8 mouse cellular contexts compared by ENCODE assay signal in genomic region chr7:28179741-28180377, GRCm38 (mm10). TPM values are rescaled to one million over a fixed set of nuclear protein-coding genes. Genes with fewer than 3 reads are reported as not detected.
DNase-seq lines count a peak whose midpoint lies in the region; ATAC-seq and TF ChIP-seq lines count a peak whose summit lies in the region.

No protein-coding gene starts in this region.

- TF ChIP-seq RAD21 in CH12.LX (IDR thresholded peaks at IDR 0.05; ENCODE audit: low read depth, low read length), result no peak

- no peak for TF ChIP-seq EP300 in CH12.LX (IDR thresholded peaks at IDR 0.05; ENCODE audit: low read length)
- no peak for TF ChIP-seq EP300 in heart, postnatal 0 days (IDR thresholded peaks at IDR 0.05; ENCODE audit: low read depth)

- no peak overlapping the region for H3K4me3 ChIP-seq in CH12.LX (replicated peaks in 1 of 3; ENCODE audit: low read depth in 2 of 3, low read length in 2 of 3, poor library complexity in 1 of 3)
- peak overlapping the region; percentile 92 for H3K4me3 ChIP-seq in forebrain, embryonic 12.5 days (replicated peaks)
- peak overlapping the region; percentile 86 for H3K4me3 ChIP-seq in heart, postnatal 0 days (ENCODE audit: low read depth, low read length)
- peak overlapping the region; percentile 95 for H3K4me3 ChIP-seq in liver, embryonic 16.5 days (ENCODE audit: low read depth, low read length)
- H3K4me3 ChIP-seq in neural tube, embryonic 13.5 days, result peak overlapping the region; percentile 98
- H3K4me3 ChIP-seq in testis, adult 2 months (ENCODE audit: control insufficient read depth, low read depth, low read length), result peak overlapping the region; percentile 97

- no peak overlapping the region for H3K9ac ChIP-seq in CH12.LX (ENCODE audit: insufficient read depth, low read depth)
- peak overlapping the region; percentile 98 for H3K9ac ChIP-seq in forebrain, embryonic 12.5 days
- peak overlapping the region; percentile 83 for H3K9ac ChIP-seq in heart, postnatal 0 days (replicated peaks; ENCODE audit: low read depth, low read length)
- peak overlapping the region; percentile 83 for H3K9ac ChIP-seq in liver, embryonic 16.5 days (ENCODE audit: low read depth, low read length)
- peak overlapping the region; percentile 93 for H3K9ac ChIP-seq in neural tube, embryonic 13.5 days

- H3K36me3 ChIP-seq in CH12.LX (replicated peaks in 1 of 2; ENCODE audit: control insufficient read depth in 1 of 2, insufficient read depth in 1 of 2, low read length in 1 of 2), result peaks cover 88 to 100% of the 10 kb centered on the region in 2 experiments
- H3K36me3 ChIP-seq in forebrain, embryonic 12.5 days (replicated peaks), result peaks cover 72% of the 10 kb centered on the region
- peaks cover 69% of the 10 kb centered on the region for H3K36me3 ChIP-seq in heart, postnatal 0 days (replicated peaks; ENCODE audit: control insufficient read depth, insufficient read depth, low read length)
- H3K36me3 ChIP-seq in liver, embryonic 16.5 days (ENCODE audit: control insufficient read depth, insufficient read depth), result peaks cover 40% of the 10 kb centered on the region
- H3K36me3 ChIP-seq in neural tube, embryonic 13.5 days, result peaks cover 74% of the 10 kb centered on the region
- peaks cover 4% of the 10 kb centered on the region for H3K36me3 ChIP-seq in testis, adult 2 months (ENCODE audit: control insufficient read depth, insufficient read depth, low read length)

- H3K27ac ChIP-seq in CH12.LX (ENCODE audit: insufficient read depth, low read depth), result no peak overlapping the region
- peak overlapping the region; percentile 96 for H3K27ac ChIP-seq in forebrain, embryonic 12.5 days
- H3K27ac ChIP-seq in heart, postnatal 0 days (ENCODE audit: low read depth), result peak overlapping the region; percentile 79
- H3K27ac ChIP-seq in liver, embryonic 16.5 days (ENCODE audit: low read length), result peak overlapping the region; percentile 83
- peak overlapping the region; percentile 95 for H3K27ac ChIP-seq in neural tube, embryonic 13.5 days (replicated peaks)
- H3K27ac ChIP-seq in testis, adult 2 months (ENCODE audit: control insufficient read depth, insufficient read depth, low read depth, low read length), result peak overlapping the region; percentile 98

- peak; percentile 96 for ATAC-seq in forebrain, embryonic 12.5 days (ENCODE audit: low FRiP score)
- peak; percentile 95 for ATAC-seq in heart, postnatal 0 days (ENCODE audit: insufficient read depth, low read depth)
- ATAC-seq in liver, embryonic 16.5 days (ENCODE audit: low read depth), result peak; percentile 94
- ATAC-seq in neural tube, embryonic 13.5 days (ENCODE audit: low read depth), result peak; percentile 97

- no peaks in the 10 kb centered on the region for H3K9me3 ChIP-seq in CH12.LX (replicated peaks; ENCODE audit: low read length)
- H3K9me3 ChIP-seq in forebrain, embryonic 12.5 days, result no peaks in the 10 kb centered on the region
- no peaks in the 10 kb centered on the region for H3K9me3 ChIP-seq in heart, postnatal 0 days (replicated peaks; ENCODE audit: control insufficient read depth, low read length)
- no peaks in the 10 kb centered on the region for H3K9me3 ChIP-seq in liver, embryonic 16.5 days (replicated peaks; ENCODE audit: control insufficient read depth, low read length)
- no peaks in the 10 kb centered on the region for H3K9me3 ChIP-seq in neural tube, embryonic 13.5 days

- no peak for TF ChIP-seq CTCF in CH12.LX (conservative IDR thresholded peaks at IDR 0.05 in 1 of 2, IDR thresholded peaks at IDR 0.05 in 1 of 2; ENCODE audit: low read depth in 2 of 2, low read length in 2 of 2)
- no peak for TF ChIP-seq CTCF in heart, postnatal 0 days (IDR thresholded peaks at IDR 0.05; ENCODE audit: low read depth)
- TF ChIP-seq CTCF in testis, adult 2 months (IDR thresholded peaks at IDR 0.05; ENCODE audit: control insufficient read depth, insufficient read depth, insufficient replicate concordance, low read depth, low read length), result no peak

- no peak overlapping the region for H3K4me2 ChIP-seq in CH12.LX (ENCODE audit: insufficient read depth, low read depth, poor library complexity, severe bottlenecking)
- H3K4me2 ChIP-seq in forebrain, embryonic 12.5 days, result peak overlapping the region; percentile 84
- H3K4me2 ChIP-seq in heart, postnatal 0 days (ENCODE audit: low read depth, low read length), result peak overlapping the region; percentile 89
- H3K4me2 ChIP-seq in liver, embryonic 16.5 days (ENCODE audit: low read depth, low read length), result peak overlapping the region; percentile 99
- peak overlapping the region; percentile 89 for H3K4me2 ChIP-seq in neural tube, embryonic 13.5 days

- TF ChIP-seq POLR2A in CH12.LX (IDR thresholded peaks at IDR 0.05; ENCODE audit: low read depth, low read length), result no peak
- peak; percentile 83 for TF ChIP-seq POLR2A in testis, adult 2 months (IDR thresholded peaks at IDR 0.05; ENCODE audit: control insufficient read depth, low read depth, low read length)

- H3K4me1 ChIP-seq in CH12.LX (ENCODE audit: control insufficient read depth in 1 of 2, insufficient read depth in 2 of 2), result peaks cover 0 to 6% of the 10 kb centered on the region in 2 experiments; a peak in 1 of 4 replicates
- peaks cover 13% of the 10 kb centered on the region for H3K4me1 ChIP-seq in forebrain, embryonic 12.5 days
- H3K4me1 ChIP-seq in heart, postnatal 0 days (ENCODE audit: control insufficient read depth, insufficient read depth), result peaks cover 9% of the 10 kb centered on the region; the same call in 1 of the 2 replicates
- peaks cover 15% of the 10 kb centered on the region for H3K4me1 ChIP-seq in liver, embryonic 16.5 days (ENCODE audit: control insufficient read depth, low read depth, low read length)
- H3K4me1 ChIP-seq in neural tube, embryonic 13.5 days (replicated peaks), result peaks cover 20% of the 10 kb centered on the region
- H3K4me1 ChIP-seq in testis, adult 2 months (ENCODE audit: control insufficient read depth, insufficient read depth, low read length), result peaks cover 7% of the 10 kb centered on the region

- peaks cover 7% of the 10 kb centered on the region for H3K79me2 ChIP-seq in CH12.LX (replicated peaks; ENCODE audit: control insufficient read depth, extremely low read depth, insufficient read depth, poor library complexity, severe bottlenecking)

- in situ Hi-C loops in CH12.LX (cut with MboI; ENCODE audit: low pct_ligation_motif_present, low pct_unique_long_range_greater_than_20kb, low sequenced_read_pairs), result no loop called here

- peak; percentile 51 for DNase-seq in CH12.LX (ENCODE audit: extremely low read depth)
- DNase-seq in c-Kit-positive CD71-positive TER-119-positive erythroid progenitor cells, embryonic 14.5 days (ENCODE audit: low spot score), result peak; percentile 94
- peak; percentile 97 for DNase-seq in heart, postnatal 0 days (ENCODE audit: low spot score)
- peak; percentile 94 to 97 for DNase-seq in kidney, postnatal 4 days

- dilution Hi-C loops in CH12.LX (cut with MboI; ENCODE audit: extremely low pct_ligation_motif_present, extremely low pct_unique_long_range_greater_than_20kb, low sequenced_read_pairs), result no loop called here

- H3K27me3 ChIP-seq in CH12.LX (replicated peaks), result no peaks in the 10 kb centered on the region
- H3K27me3 ChIP-seq in forebrain, embryonic 12.5 days, result no peaks in the 10 kb centered on the region
- H3K27me3 ChIP-seq in heart, postnatal 0 days (ENCODE audit: control insufficient read depth, insufficient read depth, low read length), result no peaks in the 10 kb centered on the region
- H3K27me3 ChIP-seq in liver, embryonic 16.5 days (ENCODE audit: control insufficient read depth, insufficient read depth, low read depth, low read length), result no peaks in the 10 kb centered on the region
- H3K27me3 ChIP-seq in neural tube, embryonic 13.5 days, result no peaks in the 10 kb centered on the region
- no peaks in the 10 kb centered on the region for H3K27me3 ChIP-seq in testis, adult 2 months (ENCODE audit: control insufficient read depth, insufficient read depth, low read length)

- WGBS in forebrain, embryonic 12.5 days, result under 1% methylated on average over 42 of the region's 56 CpGs
- 2% methylated on average over 44 of the region's 56 CpGs for WGBS in heart, postnatal 0 days
- under 1% methylated on average over 40 of the region's 56 CpGs for WGBS in liver, embryonic 16.5 days (ENCODE audit: insufficient replicate concordance)
- under 1% methylated on average over 48 of the region's 56 CpGs for WGBS in neural tube, embryonic 13.5 days

RNA-seq across cellular contexts. Expression of gene Dyrk1b, which starts 0.6 kb away (rescaled TPM):
- total RNA-seq in CH12.LX (2012; rRNA removed), result 0.47 and 0.67 TPM in 2 replicates
- 0.26 TPM in 1 of 2 replicates, not detected in the other for total RNA-seq in CH12.LX (2014; rRNA removed)
- 0.51 and 0.60 TPM in 2 replicates for polyA plus RNA-seq in CH12.LX (2012; ENCODE audit: insufficient read length, low read depth)
- 16.9 and 17.4 TPM in 2 replicates for polyA plus RNA-seq in forebrain, embryonic 12.5 days (2016; fragmentation: Nextera tagmentation; extraction: Ambion mirVana)
- 21.3 and 37.1 TPM in 2 replicates for total RNA-seq in heart, postnatal 0 days (2014; rRNA removed; ENCODE audit: low replicate concordance)
- 10.2 and 10.4 TPM in 2 replicates for polyA plus RNA-seq in heart, postnatal 0 days (2015; fragmentation: Nextera tagmentation; extraction: Ambion mirVana)
- 2.1 and 2.7 TPM in 2 replicates for polyA plus RNA-seq in liver, embryonic 16.5 days (2015; fragmentation: Nextera tagmentation; extraction: Ambion mirVana)
- polyA plus RNA-seq in neural tube, embryonic 13.5 days (2015; fragmentation: Nextera tagmentation; extraction: Ambion mirVana), result 15.6 and 16.0 TPM in 2 replicates
- 462 and 482 TPM in 2 replicates for polyA plus RNA-seq in testis, adult 2 months (2012; rRNA removed)

RNA-seq across cellular contexts. Expression of gene Fbl, which starts 10.3 kb away (rescaled TPM):
- total RNA-seq in CH12.LX (2012; rRNA removed), result 180 and 214 TPM in 2 replicates
- total RNA-seq in CH12.LX (2014; rRNA removed), result 140 and 151 TPM in 2 replicates
- 426 and 516 TPM in 2 replicates for polyA plus RNA-seq in CH12.LX (2012; ENCODE audit: insufficient read length, low read depth)
- 147 and 151 TPM in 2 replicates for polyA plus RNA-seq in forebrain, embryonic 12.5 days (2016; fragmentation: Nextera tagmentation; extraction: Ambion mirVana)
- total RNA-seq in heart, postnatal 0 days (2014; rRNA removed; ENCODE audit: low replicate concordance), result 6.6 and 21.8 TPM in 2 replicates
- polyA plus RNA-seq in heart, postnatal 0 days (2015; fragmentation: Nextera tagmentation; extraction: Ambion mirVana), result 44.3 and 51.3 TPM in 2 replicates
- polyA plus RNA-seq in liver, embryonic 16.5 days (2015; fragmentation: Nextera tagmentation; extraction: Ambion mirVana), result 39.3 and 39.7 TPM in 2 replicates
- polyA plus RNA-seq in neural tube, embryonic 13.5 days (2015; fragmentation: Nextera tagmentation; extraction: Ambion mirVana), result 81.3 and 97.9 TPM in 2 replicates
- polyA plus RNA-seq in testis, adult 2 months (2012; rRNA removed), result 41.3 and 50.0 TPM in 2 replicates

RNA-seq across cellular contexts. Expression of gene 9530053A07Rik, which starts 50.6 kb away (rescaled TPM):
- total RNA-seq in CH12.LX (2012; rRNA removed), result 0.34 and 0.64 TPM in 2 replicates
- 0.05 and 0.07 TPM in 2 replicates for total RNA-seq in CH12.LX (2014; rRNA removed)
- polyA plus RNA-seq in CH12.LX (2012; ENCODE audit: insufficient read length, low read depth), result 0.03 and 0.08 TPM in 2 replicates
- 0.12 and 0.17 TPM in 2 replicates for polyA plus RNA-seq in forebrain, embryonic 12.5 days (2016; fragmentation: Nextera tagmentation; extraction: Ambion mirVana)
- total RNA-seq in heart, postnatal 0 days (2014; rRNA removed; ENCODE audit: low replicate concordance), result not detected in 2 replicates
- polyA plus RNA-seq in heart, postnatal 0 days (2015; fragmentation: Nextera tagmentation; extraction: Ambion mirVana), result 0.01 and 0.04 TPM in 2 replicates
- not detected in 2 replicates for polyA plus RNA-seq in liver, embryonic 16.5 days (2015; fragmentation: Nextera tagmentation; extraction: Ambion mirVana)
- 0.06 and 0.07 TPM in 2 replicates for polyA plus RNA-seq in neural tube, embryonic 13.5 days (2015; fragmentation: Nextera tagmentation; extraction: Ambion mirVana)
- 0.04 and 0.05 TPM in 2 replicates for polyA plus RNA-seq in testis, adult 2 months (2012; rRNA removed)

Comparison
In these comparisons a context has a peak if more than half of its experiments do, and no peak if none do; other contexts are left out.
1. H3K4me3 ChIP-seq: peak in forebrain, embryonic 12.5 days (single experiment), heart, postnatal 0 days (single experiment), liver, embryonic 16.5 days (single experiment), neural tube, embryonic 13.5 days (single experiment) and testis, adult 2 months (single experiment); none in CH12.LX (0 of 3).
2. RNA of gene Dyrk1b, which starts 0.6 kb away (polyA plus RNA-seq): 462 to 482 TPM in testis, adult 2 months; 16.9 to 17.4 TPM in forebrain, embryonic 12.5 days, 15.6 to 16.0 TPM in neural tube, embryonic 13.5 days, 10.2 to 10.4 TPM in heart, postnatal 0 days, 2.1 to 2.7 TPM in liver, embryonic 16.5 days and 0.51 to 0.60 TPM in CH12.LX; every median in the first group is over 10 times any median in the second.
3. Peak in every context shown above with its lines, with median percentiles within 50 percentile points of each other: DNase-seq and ATAC-seq.